Mouse (Mus musculus) left cerebral cortex, postnatal 4 days (tissue): ENCODE measurements at regions not wholly inside any gene's neighbourhood (a gene's known extent, or its start where the extent isn't known, plus 50 kb on each side); places are given as distances from the start of the nearest gene placed in this dataset. TPM values are rescaled to one million over a fixed set of nuclear protein-coding genes. Genes with fewer than 3 reads are reported as not detected.
A peak's percentile ranks its signal among the peaks of the same experiment; 100 is the strongest.

ENCODE experiments used
- DNase-seq: peaks from one replicate; pipeline ENCODE4 v3.0.0-alpha.2; 2022
- intact Hi-C: fragments of 180-260 bp; cut with DNase I; formaldehyde crosslinking; loops from one replicate; pipeline ENCODE4 v1.15.1; 2025
- microRNA-seq: library from miRNA; unstranded; fragments of <30 nt; microRNA quantifications from one replicate; pipeline ENCODE4 v1.2.0, GENCODE M21; 2022

GRCm38 (mm10) chr11:37364430-37364829 lies 128.7 kb upstream of the Tenm2 start:
- DNase-seq, result peak; percentile 4

GRCm38 (mm10) chr11:37355074-37355473 lies 119.3 kb upstream of the Tenm2 start:
- DNase-seq, result no peak
- intact Hi-C loops, result no loop called here

More at GRCm38 (mm10) chr11:37364430-37364829, 128.7 kb upstream of the Tenm2 start:
- intact Hi-C loops, result no loop called here

- peak; percentile 4 for DNase-seq
- intact Hi-C loops, result no loop called here
These were observed 73.9 kb upstream of the Tenm2 start for GRCm38 (mm10) chr11:37309691-37310090.

GRCm38 (mm10) chr11:37306656-37307055 lies 70.9 kb upstream of the Tenm2 start:
- DNase-seq, result no peak
- intact Hi-C loops, result no loop called here

Small RNA genes in the stretch of these regions (microRNA-seq; reads per million reads assigned to microRNA genes)
- gene Gm25693, result not detected
